Mouse (Mus musculus) embryonic stem cell, embryonic (primary cell): Measurements from ENCODE around the gene Hap1.

Experiments used
- CTCF ChIA-PET, 4 experiments: fragments of 300-600 bp in 2 of 4; fragments of 350-600 bp in 2 of 4; sonication (Branson Sonifier 250); formaldehyde crosslinking; loops; one replicate each; lab custom pipeline; 2022; ENCODE audit warnings: inconsistent platforms in 2 of 4; lab: Charles Lee
- POLR2A ChIA-PET, 4 experiments: fragments of 300-600 bp in 2 of 4; fragments of 350-600 bp in 2 of 4; sonication (Branson Sonifier 250); formaldehyde crosslinking; loops; one replicate each; lab custom pipeline; 2022; ENCODE audit warnings: antibody characterized with exemption in 4 of 4, inconsistent platforms in 1 of 4; lab: Charles Lee

The Hap1 gene

GRCm38 (mm10) chr11:100300293-100300692 is 55.6 kb downstream of the Hap1 start:
- ChIA-PET CTCF (interaction anchor here (0.6 to 12.1 kb wide), 12 partner anchors 11 to 1038 kb away, joined by 3 to 317 read pairs (median 3); partner anchors contain the start of gene Eif1 (in 1 of the 4)), POLR2A (interaction anchor here in 3 of 4 experiments (0.6 to 13.0 kb wide), 5 partner anchors 19 to 21 kb away, joined by 3 to 219 read pairs (median 48); partner anchors contain the start of gene Eif1 (in 3 of the 3))

GRCm38 (mm10) chr11:100298274-100299036 is 57.5 kb downstream of the Hap1 start:
- ChIA-PET CTCF (interaction anchor here (0.5 to 12.1 kb wide), 96 partner anchors 8 to 1691 kb away, joined by 3 to 317 read pairs (median 4); partner anchors contain the start of genes Eif1 (in 3 of the 4), Krt19 (in 1 of the 4) and Krtap16-1 (in 1 of the 4)), POLR2A (interaction anchor here (0.5 to 13.0 kb wide), 26 partner anchors 9 to 1309 kb away, joined by 3 to 219 read pairs (median 4); partner anchors contain the start of gene Eif1 (in 3 of the 4))

- CTCF ChIA-PET, result interaction anchor here (0.6 to 12.1 kb wide), 91 partner anchors 9 to 1691 kb away, joined by 3 to 317 read pairs (median 4); partner anchors contain the start of genes Eif1 (in 3 of the 4), Krt19 (in 1 of the 4) and Krtap16-1 (in 1 of the 4)
- POLR2A ChIA-PET, result interaction anchor here (0.6 to 13.0 kb wide), 23 partner anchors 9 to 1002 kb away, joined by 3 to 219 read pairs (median 4); partner anchors contain the start of gene Eif1 (in 2 of the 4)
These were observed 58.1 kb downstream of the Hap1 start for GRCm38 (mm10) chr11:100297801-100298200.
